Comparison of ENCODE assay signal across 27 mouse cellular contexts in genomic region chr9:70145426-70145825, GRCm38 (mm10). TPM values are rescaled to one million over a fixed set of nuclear protein-coding genes. Genes with fewer than 3 reads are reported as not detected.
DNase-seq lines count a peak whose midpoint lies in the region; ATAC-seq and TF ChIP-seq lines count a peak whose summit lies in the region.
"Had no signal": no experiment of that assay in that cellular context is flagged by ENCODE, and none has a peak within 500 bp of the region (broad histone marks: within the 10 kb centered on the region; RNA-seq: fewer than 3 reads in every experiment).

No protein-coding gene starts in this region.

- no peaks in the 10 kb centered on the region for H3K9me3 ChIP-seq in lung, embryonic 14.5 days (ENCODE audit: low read depth, low read length)
- no peaks in the 10 kb centered on the region for H3K9me3 ChIP-seq in kidney, embryonic 15.5 days (replicated peaks)
- H3K9me3 ChIP-seq: embryonic facial prominence, embryonic 12.5 days; heart, embryonic 12.5 days; heart, embryonic 15.5 days; hindbrain, embryonic 10.5 days; hindbrain, embryonic 13.5 days; intestine, embryonic 15.5 days had no signal

- H3K9ac ChIP-seq in lung, embryonic 14.5 days, result no peak overlapping the region
- no peak overlapping the region for H3K9ac ChIP-seq in kidney, embryonic 15.5 days
- H3K9ac ChIP-seq: embryonic facial prominence, embryonic 12.5 days; forebrain, postnatal 0 days; heart, embryonic 12.5 days; heart, embryonic 15.5 days; hindbrain, embryonic 13.5 days; intestine, embryonic 15.5 days had no signal

- no peak for TF ChIP-seq CTCF in lung, embryonic 14.5 days (IDR thresholded peaks at IDR 0.05; ENCODE audit: low read depth)
- no peak for TF ChIP-seq CTCF in lung, adult 2 months (IDR thresholded peaks at IDR 0.05; ENCODE audit: insufficient read depth, low read length)

- ATAC-seq in lung, embryonic 14.5 days (ENCODE audit: insufficient read depth), result no peak
- ATAC-seq in kidney, embryonic 15.5 days (replicated peaks; ENCODE audit: low FRiP score), result no peak
- no peak for ATAC-seq in erythroid progenitor cell, adult 5-6 weeks (replicated peaks; ENCODE audit: low FRiP score, poor library complexity, severe bottlenecking)
- ATAC-seq: forebrain, embryonic 14.5 days; forebrain, postnatal 0 days; hindbrain, embryonic 16.5 days; intestine, embryonic 15.5 days had no signal

- TF ChIP-seq POLR2A in lung, adult 2 months (IDR thresholded peaks at IDR 0.05; ENCODE audit: borderline replicate concordance, extremely low read depth, low read depth, low read length), result no peak

- WGBS in lung, embryonic 14.5 days, result 67% methylated on average over 4 of the region's 4 CpGs
- WGBS in lung, adult 2 months, result 81% methylated on average over 4 of the region's 4 CpGs
- 83% methylated on average over 4 of the region's 4 CpGs for WGBS in kidney, embryonic 15.5 days

- H3K4me2 ChIP-seq in lung, embryonic 14.5 days, result no peak overlapping the region
- H3K4me2 ChIP-seq in kidney, embryonic 15.5 days, result no peak overlapping the region
- H3K4me2 ChIP-seq: embryonic facial prominence, embryonic 12.5 days; heart, embryonic 12.5 days; heart, embryonic 15.5 days; hindbrain, embryonic 13.5 days; intestine, embryonic 15.5 days had no signal

- H3K4me3 ChIP-seq in lung, embryonic 14.5 days (ENCODE audit: low read depth, low read length), result no peak overlapping the region
- H3K4me3 ChIP-seq in lung, adult 2 months (replicated peaks; ENCODE audit: extremely low read depth, low read depth, low read length), result no peak overlapping the region
- H3K4me3 ChIP-seq in kidney, embryonic 15.5 days (replicated peaks), result no peak overlapping the region
- H3K4me3 ChIP-seq: embryonic facial prominence, embryonic 12.5 days; erythroblast, embryonic 14.5 days; gastrocnemius, adult 2 months; heart, embryonic 12.5 days; heart, embryonic 15.5 days; hindbrain, embryonic 10.5 days; hindbrain, embryonic 13.5 days; intestine, embryonic 15.5 days had no signal

- no peaks in the 10 kb centered on the region for H3K4me1 ChIP-seq in lung, embryonic 14.5 days (ENCODE audit: insufficient read depth)
- no peaks in the 10 kb centered on the region for H3K4me1 ChIP-seq in lung, adult 2 months (ENCODE audit: control insufficient read depth, insufficient read depth, low read length)
- H3K4me1 ChIP-seq in kidney, embryonic 15.5 days, result peaks cover 29% of the 10 kb centered on the region

- no peaks in the 10 kb centered on the region for H3K36me3 ChIP-seq in lung, embryonic 14.5 days (ENCODE audit: insufficient read depth)
- H3K36me3 ChIP-seq in kidney, embryonic 15.5 days, result no peaks in the 10 kb centered on the region
- H3K36me3 ChIP-seq: embryonic facial prominence, embryonic 12.5 days; G1E; heart, embryonic 12.5 days; heart, embryonic 15.5 days; hindbrain, embryonic 10.5 days; hindbrain, embryonic 13.5 days; intestine, embryonic 15.5 days had no signal

- H3K27me3 ChIP-seq in lung, embryonic 14.5 days (ENCODE audit: insufficient read depth, low read length), result peaks cover 13% of the 10 kb centered on the region
- H3K27me3 ChIP-seq in kidney, embryonic 15.5 days, result peaks cover 14% of the 10 kb centered on the region

- H3K27ac ChIP-seq in lung, embryonic 14.5 days (ENCODE audit: low read depth), result no peak overlapping the region
- no peak overlapping the region for H3K27ac ChIP-seq in kidney, embryonic 15.5 days
- H3K27ac ChIP-seq: embryonic facial prominence, embryonic 12.5 days; gastrocnemius, adult 2 months; heart, embryonic 15.5 days; hindbrain, embryonic 10.5 days; hindbrain, embryonic 13.5 days; intestine, embryonic 15.5 days had no signal

- peak; percentile 7 for DNase-seq in lung, embryonic 14.5 days
- DNase-seq in lung, adult 2 months, result no peak
- peak; percentile 36 for DNase-seq in ES-CJ7 (ENCODE audit: low read depth, low spot score)
- DNase-seq in R1 (ENCODE audit: low read depth, low spot score), result peak; percentile 88
- DNase-seq: adrenal gland, postnatal 10 days; adrenal gland, postnatal 36 days; cerebellum, adult 18-20 months; cerebellum, adult 9-10 months; cerebellum, postnatal 14 days; forebrain, postnatal 0 days; gastrocnemius, adult 2 months; gastrocnemius, postnatal 14 days; heart, adult 18-20 months; heart, postnatal 10 days; heart, postnatal 36 days had no signal

RNA-seq across cellular contexts. Expression of gene Fam81a, which starts 3.1 kb away (rescaled TPM):
- polyA plus RNA-seq in lung, embryonic 14.5 days (2014; fragmentation: Nextera tagmentation; extraction: Ambion mirVana), result 4.2 and 6.0 TPM in 2 replicates
- polyA plus RNA-seq in lung, adult 2 months (2012; rRNA removed), result 1.2 and 2.2 TPM in 2 replicates
- polyA plus RNA-seq in kidney, embryonic 15.5 days (2015; fragmentation: Nextera tagmentation; extraction: Ambion mirVana), result 12.2 and 12.7 TPM in 2 replicates
- total RNA-seq in erythroid progenitor cell, adult 5-6 weeks (2015; ENCODE audit: low replicate concordance), result not detected in 2 replicates
- not detected in 2 replicates for total RNA-seq in erythroid progenitor cell, adult 5-6 weeks (2017; ENCODE audit: low replicate concordance)
- total RNA-seq: G1E had no signal
- polyA plus RNA-seq: erythroblast, embryonic 14.5 days; G1E had no signal
